Mouse (Mus musculus) olfactory bulb, adult 2 months (tissue): ENCODE measurements around the gene Casp7.

Experiments used
- CTCF ChIP-seq: fragments of 200-500 bp; IDR thresholded peaks from 2 replicates; pipeline ENCODE4 v1.5.1; 2012; ENCODE audit warnings: low read depth, mild to moderate bottlenecking, low read length, moderate library complexity; ENCODE audit not compliant: insufficient read depth
- POLR2A ChIP-seq: fragments of 200-500 bp; IDR thresholded peaks from 2 replicates; pipeline ENCODE4 v1.6.1; 2012; ENCODE audit warnings: mild to moderate bottlenecking, low read depth, low read length, moderate library complexity; ENCODE audit not compliant: insufficient read depth

GRCm38 (mm10) chr19:56449537-56449936 is 52.6 kb downstream of the Casp7 start:
- no peak for TF ChIP-seq CTCF
- no peak for TF ChIP-seq POLR2A
